Mouse (Mus musculus) forebrain, embryonic 12.5 days (tissue): Measurements from ENCODE around the gene Wnt10a. TPM values are rescaled to one million over a fixed set of nuclear protein-coding genes. Genes with fewer than 3 reads are reported as not detected.
A peak's percentile ranks its signal among the peaks of the same experiment; 100 is the strongest.

Experiments used
- ATAC-seq: fragments of 200-750 bp; cut with Nextera tagmentation; 2 replicates; pipeline ENCODE4 v1.8.0; 2017; ENCODE audit warnings: moderate TSS enrichment; ENCODE audit not compliant: low FRiP score
- H3K27ac ChIP-seq: fragments of 300-500 bp; sonication (generic); 2 replicates; pipeline ENCODE4 v1.5.1; 2016; ENCODE audit warnings: mild to moderate bottlenecking
- H3K27me3 ChIP-seq: fragments of 300-500 bp; sonication (generic); 2 replicates; pipeline ENCODE4 v1.6.1; 2016; ENCODE audit warnings: mild to moderate bottlenecking
- H3K36me3 ChIP-seq: fragments of 300-500 bp; sonication (generic); replicated peaks from 2 replicates; pipeline ENCODE4 v1.6.1; 2016; ENCODE audit warnings: mild to moderate bottlenecking
- H3K4me1 ChIP-seq: fragments of 300-500 bp; sonication (generic); 2 replicates; pipeline ENCODE4 v1.6.1; 2016
- H3K4me2 ChIP-seq: fragments of 300-500 bp; sonication (generic); 2 replicates; pipeline ENCODE4 v1.6.1; 2016; ENCODE audit warnings: mild to moderate bottlenecking, moderate library complexity
- H3K4me3 ChIP-seq: fragments of 300-500 bp; sonication (generic); replicated peaks from 2 replicates; pipeline ENCODE4 v1.5.1; 2016; ENCODE audit warnings: mild to moderate bottlenecking
- H3K9ac ChIP-seq: fragments of 300-500 bp; sonication (generic); 2 replicates; pipeline ENCODE4 v1.6.1; 2016; ENCODE audit warnings: mild to moderate bottlenecking
- H3K9me3 ChIP-seq: fragments of 300-500 bp; sonication (generic); 2 replicates; pipeline ENCODE4 v1.6.1; 2016
- WGBS: fragments of 180-500 bp; shearing (Covaris S2); methylation state at CpG from one replicate; pipeline ENCODE4 v1.1.7; 2016; 5-methylcytosine and 5-hydroxymethylcytosine counted together
- polyA plus RNA-seq: library from polyadenylated mRNA; unstranded; fragments of >200 nt; fragmentation: Nextera tagmentation; extraction: Ambion mirVana; gene quantifications from 2 replicates; pipeline ENCODE4 v1.2.1, GENCODE M21; 2016

Gene Wnt10a
- 1.00 and 2.0 TPM in 2 replicates for polyA plus RNA-seq

GRCm38 (mm10) chr1:74791249-74791648 lies at the start of gene Wnt10a:
Gene Wnt10a, plus strand, starts transcription at chr1:74791516.
- Histone ChIP-seq H3K9ac (peak within 1 kb of the TSS; percentile 17; the same call in 1 of the 2 replicates), H3K4me3 (peak within 1 kb of the TSS; percentile 29), H3K36me3 (no peaks in the 10 kb centered on the region)

GRCm38 (mm10) chr1:74747335-74747734 lies 44.0 kb upstream of the Wnt10a start:
- H3K4me3 ChIP-seq = no peak overlapping the region
- no peaks in the 10 kb centered on the region for H3K9me3 ChIP-seq
- ATAC-seq = no peak
- peaks cover 34% of the 10 kb centered on the region for H3K27me3 ChIP-seq
- peaks cover 5% of the 10 kb centered on the region; the same call in 1 of the 2 replicates for H3K4me1 ChIP-seq
- no peak overlapping the region for H3K4me2 ChIP-seq
- no peak overlapping the region for H3K27ac ChIP-seq
- no peak overlapping the region for H3K9ac ChIP-seq
- WGBS = 76% methylated on average over 5 of the region's 5 CpGs
- H3K36me3 ChIP-seq = no peaks in the 10 kb centered on the region

More at GRCm38 (mm10) chr1:74791249-74791648, at the start of gene Wnt10a:
- H3K27ac ChIP-seq = no peak within 1 kb of the TSS
- H3K4me1 ChIP-seq = peaks cover 51% of the 10 kb centered on the region
- ATAC-seq = no peak
- peak within 1 kb of the TSS; percentile 51 for H3K4me2 ChIP-seq
- peaks cover 100% of the 10 kb centered on the region for H3K27me3 ChIP-seq
- no peaks in the 10 kb centered on the region for H3K9me3 ChIP-seq
- WGBS = under 1% methylated on average over 11 of the region's 11 CpGs

- 11% methylated on average over 30 of the region's 30 CpGs for WGBS
- 0 out of 2 replicates have a peak within 1 kb of the TSS, but pooled peaks have one; percentile 36 for H3K9ac ChIP-seq
- no peak for ATAC-seq
These were observed 42.6 kb upstream of the Wnt10a start, which contains the start of gene Prkag3 for GRCm38 (mm10) chr1:74748643-74749271. Gene Prkag3, minus strand, starts transcription at chr1:74749221.

GRCm38 (mm10) chr1:74749301-74749700 lies 42.0 kb upstream of the Wnt10a start:
- H3K27ac ChIP-seq = no peak overlapping the region
- no peaks in the 10 kb centered on the region for H3K9me3 ChIP-seq
- peaks cover 34% of the 10 kb centered on the region for H3K27me3 ChIP-seq
- ATAC-seq = no peak
- WGBS = 76% methylated on average over 7 of the region's 7 CpGs
- no peak overlapping the region for H3K4me3 ChIP-seq
- H3K9ac ChIP-seq = no peak overlapping the region
- no peak overlapping the region for H3K4me2 ChIP-seq
- H3K4me1 ChIP-seq = peaks cover 5% of the 10 kb centered on the region; the same call in 1 of the 2 replicates
- H3K36me3 ChIP-seq = no peaks in the 10 kb centered on the region

More at GRCm38 (mm10) chr1:74748643-74749271, 42.6 kb upstream of the Wnt10a start, which contains the start of gene Prkag3:
- Histone ChIP-seq H3K4me1 (peaks cover 5% of the 10 kb centered on the region; the same call in 1 of the 2 replicates), H3K36me3 (no peaks in the 10 kb centered on the region), H3K9me3 (no peaks in the 10 kb centered on the region), H3K27ac (no peak within 1 kb of the TSS), H3K4me2 (peak within 1 kb of the TSS; percentile 51), H3K4me3 (peak within 1 kb of the TSS; percentile 28), H3K27me3 (peaks cover 34% of the 10 kb centered on the region)

- Histone ChIP-seq H3K4me3 (no peak overlapping the region), H3K9ac (no peak overlapping the region), H3K4me2 (no peak overlapping the region), H3K4me1 (peaks cover 5% of the 10 kb centered on the region; the same call in 1 of the 2 replicates), H3K27me3 (peaks cover 28% of the 10 kb centered on the region), H3K36me3 (no peaks in the 10 kb centered on the region), H3K9me3 (no peaks in the 10 kb centered on the region), H3K27ac (no peak overlapping the region)
- 80% methylated on average over 4 of the region's 4 CpGs for WGBS
- no peak for ATAC-seq
These were observed 40.6 kb upstream of the Wnt10a start for GRCm38 (mm10) chr1:74750683-74751082.

- no peak for ATAC-seq
- no peaks in the 10 kb centered on the region for H3K9me3 ChIP-seq
- WGBS = 88% methylated on average over 8 of the region's 8 CpGs
- H3K4me1 ChIP-seq = peaks cover 5% of the 10 kb centered on the region; the same call in 1 of the 2 replicates
- no peak overlapping the region for H3K4me2 ChIP-seq
- no peak overlapping the region for H3K4me3 ChIP-seq
- no peak overlapping the region for H3K27ac ChIP-seq
- no peaks in the 10 kb centered on the region for H3K36me3 ChIP-seq
- no peak overlapping the region for H3K9ac ChIP-seq
- H3K27me3 ChIP-seq = peaks cover 26% of the 10 kb centered on the region
These were observed 39.2 kb upstream of the Wnt10a start for GRCm38 (mm10) chr1:74752150-74752549.

- Histone ChIP-seq H3K4me2 (no peak overlapping the region), H3K9ac (no peak overlapping the region), H3K27ac (no peak overlapping the region), H3K27me3 (peaks cover 22% of the 10 kb centered on the region), H3K4me1 (peaks cover 5% of the 10 kb centered on the region; the same call in 1 of the 2 replicates), H3K9me3 (no peaks in the 10 kb centered on the region), H3K36me3 (no peaks in the 10 kb centered on the region), H3K4me3 (no peak overlapping the region)
- 97% methylated on average over 3 of the region's 3 CpGs for WGBS
- ATAC-seq = no peak
These were observed 38.5 kb upstream of the Wnt10a start for GRCm38 (mm10) chr1:74752833-74753232.

- ATAC-seq = no peak
- 90% methylated on average over 8 of the region's 8 CpGs for WGBS
These were observed 37.9 kb upstream of the Wnt10a start for GRCm38 (mm10) chr1:74753266-74753974.

GRCm38 (mm10) chr1:74754175-74754785 lies 37.0 kb upstream of the Wnt10a start:
- WGBS = 72% methylated on average over 5 of the region's 5 CpGs
- H3K4me2 ChIP-seq = no peak overlapping the region
- no peak for ATAC-seq
- H3K4me3 ChIP-seq = no peak overlapping the region
- no peak overlapping the region for H3K9ac ChIP-seq
- H3K36me3 ChIP-seq = no peaks in the 10 kb centered on the region
- no peaks in the 10 kb centered on the region for H3K4me1 ChIP-seq
- no peaks in the 10 kb centered on the region for H3K9me3 ChIP-seq
- H3K27ac ChIP-seq = no peak overlapping the region
- peaks cover 19% of the 10 kb centered on the region for H3K27me3 ChIP-seq

More at GRCm38 (mm10) chr1:74753266-74753974, 37.9 kb upstream of the Wnt10a start:
- no peak overlapping the region for H3K4me3 ChIP-seq
- H3K27me3 ChIP-seq = peaks cover 20% of the 10 kb centered on the region
- H3K4me1 ChIP-seq = peaks cover 3% of the 10 kb centered on the region; the same call in 1 of the 2 replicates
- H3K9me3 ChIP-seq = no peaks in the 10 kb centered on the region
- no peak overlapping the region for H3K9ac ChIP-seq
- H3K36me3 ChIP-seq = no peaks in the 10 kb centered on the region
- no peak overlapping the region for H3K27ac ChIP-seq
- H3K4me2 ChIP-seq = no peak overlapping the region

GRCm38 (mm10) chr1:74759773-74760172 lies 31.5 kb upstream of the Wnt10a start:
- no peak overlapping the region for H3K9ac ChIP-seq
- WGBS = 26% methylated on average over 4 of the region's 4 CpGs
- no peaks in the 10 kb centered on the region for H3K9me3 ChIP-seq
- no peaks in the 10 kb centered on the region for H3K4me1 ChIP-seq
- peaks cover 43% of the 10 kb centered on the region for H3K27me3 ChIP-seq
- H3K4me2 ChIP-seq = no peak overlapping the region
- H3K27ac ChIP-seq = no peak overlapping the region
- no peak for ATAC-seq
- no peaks in the 10 kb centered on the region for H3K36me3 ChIP-seq
- H3K4me3 ChIP-seq = no peak overlapping the region

GRCm38 (mm10) chr1:74763081-74763480 lies 28.2 kb upstream of the Wnt10a start:
- H3K36me3 ChIP-seq = no peaks in the 10 kb centered on the region
- no peak overlapping the region for H3K9ac ChIP-seq
- no peak overlapping the region for H3K4me3 ChIP-seq
- no peak for ATAC-seq
- H3K4me2 ChIP-seq = no peak overlapping the region
- peaks cover 67% of the 10 kb centered on the region for H3K27me3 ChIP-seq
- no peaks in the 10 kb centered on the region for H3K9me3 ChIP-seq
- 4% methylated on average over 6 of the region's 6 CpGs for WGBS
- H3K27ac ChIP-seq = no peak overlapping the region
- H3K4me1 ChIP-seq = no peaks in the 10 kb centered on the region
